Mouse (Mus musculus) heart, adult 10 weeks (tissue): Measurements from ENCODE around the gene Olfr420. TPM values are rescaled to one million over a fixed set of nuclear protein-coding genes. Genes with fewer than 3 reads are reported as not detected.

Experiments used
- polyA plus RNA-seq: library from polyadenylated mRNA; stranded (reverse); fragments of 350-450 nt; fragmentation: Illumina TruSeq; extraction: RNeasy Lipid Tissue Mini Kit (QIAGEN cat#74804); gene quantifications from one replicate; pipeline ENCODE4 v1.2.3, GENCODE M21; 2014; ENCODE audit warnings: low read depth, low replicate concordance

Gene Olfr420
- not detected for polyA plus RNA-seq

GRCm38 (mm10) chr1:174155333-174155732 lies at the start of gene Olfr420:
Gene Olfr420, plus strand, starts transcription at chr1:174155633.

GRCm38 (mm10) chr1:174121062-174121461 lies 34.4 kb upstream of the Olfr420 start, which contains the start of gene Olfr231:
Gene Olfr231, minus strand, starts transcription at chr1:174121162.

GRCm38 (mm10) chr1:174131217-174131616 lies 24.2 kb upstream of the Olfr420 start, which contains the start of gene Olfr424:
Gene Olfr424, plus strand, starts transcription at chr1:174131517.

GRCm38 (mm10) chr1:174172605-174173004 lies 17.2 kb downstream of the Olfr420 start, which contains the start of gene Spta1:
Gene Spta1, plus strand, starts transcription at chr1:174172776.

Other genes with a start within 250 kb of the Olfr420 start
- gene Ifi211, start 242.6 kb upstream of the Olfr420 start, polyA plus RNA-seq, result 4.5 TPM
- gene Mndal, start 213.1 kb upstream of the Olfr420 start, polyA plus RNA-seq, result 38.8 TPM
- 27.9 TPM for gene Ifi203, start 213.0 kb upstream of the Olfr420 start, polyA plus RNA-seq
- not detected for gene Ifi202b, start 172.9 kb upstream of the Olfr420 start, polyA plus RNA-seq
- gene Ifi205, start 123.8 kb upstream of the Olfr420 start, polyA plus RNA-seq, result 8.1 TPM
- not detected for gene Olfr433, start 114.9 kb upstream of the Olfr420 start, polyA plus RNA-seq
- not detected for gene Olfr432, start 106.4 kb upstream of the Olfr420 start, polyA plus RNA-seq
- not detected for gene Olfr430, start 89.0 kb upstream of the Olfr420 start, polyA plus RNA-seq
- gene Olfr429, start 71.3 kb upstream of the Olfr420 start, polyA plus RNA-seq, result not detected
- not detected for gene Olfr427, start 58.7 kb upstream of the Olfr420 start, polyA plus RNA-seq
- not detected for gene Olfr231, start 34.5 kb upstream of the Olfr420 start, polyA plus RNA-seq
- gene Olfr424, start 24.1 kb upstream of the Olfr420 start, polyA plus RNA-seq, result not detected
- gene Spta1, start 17.1 kb downstream of the Olfr420 start, polyA plus RNA-seq, result 9.6 TPM
- not detected for gene Olfr419, start 96.4 kb downstream of the Olfr420 start, polyA plus RNA-seq
- gene Mptx1, start 174.9 kb downstream of the Olfr420 start, polyA plus RNA-seq, result not detected
- not detected for gene Olfr417, start 209.5 kb downstream of the Olfr420 start, polyA plus RNA-seq
- gene Olfr248, start 235.4 kb downstream of the Olfr420 start, polyA plus RNA-seq, result not detected